Mouse (Mus musculus) brain, embryonic 14.5 days (tissue): Measurements from ENCODE around the gene Gm17545.

Source experiments
- CTCF ChIP-seq: fragments of 200-500 bp; IDR thresholded peaks from 2 replicates; pipeline ENCODE4 v1.5.1; 2012; ENCODE audit warnings: inconsistent platforms, mild to moderate bottlenecking, moderate library complexity, borderline replicate concordance; ENCODE audit not compliant: insufficient read depth, insufficient read length; ENCODE audit errors: extremely low read depth
- POLR2A ChIP-seq: fragments of 200-500 bp; IDR thresholded peaks from 2 replicates; pipeline ENCODE4 v1.6.1; 2012; ENCODE audit warnings: mild to moderate bottlenecking, inconsistent platforms, borderline replicate concordance; ENCODE audit not compliant: poor library complexity, insufficient read depth, insufficient read length, severe bottlenecking; ENCODE audit errors: extremely low read depth

DNA sequence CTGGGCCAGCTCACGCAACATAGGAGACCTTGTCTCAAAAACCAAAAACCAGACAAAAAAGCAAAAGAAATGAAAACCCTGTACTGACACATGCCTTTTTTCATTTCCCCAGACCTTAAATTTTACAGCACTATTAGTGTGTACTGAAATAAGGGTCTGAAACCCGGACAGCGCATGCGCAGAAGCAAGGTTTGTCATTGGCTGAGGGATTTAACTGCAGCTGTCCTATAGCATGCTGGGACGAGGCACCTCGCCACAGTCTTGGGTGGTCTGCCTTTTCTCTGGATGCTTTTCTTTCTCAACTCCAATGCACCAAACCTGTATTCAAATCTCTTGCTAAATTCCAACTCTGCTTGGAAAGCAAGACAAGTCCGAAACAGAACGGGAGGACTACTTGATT is 24.9 kb downstream of the Gm17545 start:
- TF ChIP-seq CTCF (no peak), POLR2A (no peak)
